Mouse (Mus musculus) liver, postnatal 0 days (tissue): ENCODE data around the gene Tsc2. TPM values are rescaled to one million over a fixed set of nuclear protein-coding genes. Genes with fewer than 3 reads are reported as not detected.

Experiments
- ATAC-seq: fragments of 200-750 bp; cut with Nextera tagmentation; 2 replicates; pipeline ENCODE4 v1.8.0; 2017; ENCODE audit warnings: mild to moderate bottlenecking, moderate library complexity
- DNase-seq: peaks from one replicate; pipeline ENCODE4 v3.0.0-alpha.2; 2016
- H3K27ac ChIP-seq: fragments of 300-500 bp; sonication (generic); 2 replicates; pipeline ENCODE4 v1.5.1; 2014; ENCODE audit warnings: antibody characterized with exemption, moderate library complexity, mild to moderate bottlenecking, low read depth
- H3K27me3 ChIP-seq: fragments of 300-500 bp; sonication (generic); 2 replicates; pipeline ENCODE4 v1.6.1; 2014; ENCODE audit warnings: low read length, control low read depth, mixed read lengths; ENCODE audit not compliant: insufficient read depth
- H3K36me3 ChIP-seq: fragments of 300-500 bp; sonication (generic); replicated peaks from 2 replicates; pipeline ENCODE4 v1.6.1; 2014; ENCODE audit warnings: mild to moderate bottlenecking, control low read depth, low read length, moderate library complexity, mixed read lengths; ENCODE audit not compliant: insufficient read depth
- H3K4me1 ChIP-seq: fragments of 300-500 bp; sonication (generic); 2 replicates; pipeline ENCODE4 v1.6.1; 2014; ENCODE audit warnings: antibody characterized with exemption, mild to moderate bottlenecking, control low read depth; ENCODE audit not compliant: insufficient read depth
- H3K4me2 ChIP-seq: fragments of 300-500 bp; sonication (generic); 2 replicates; pipeline ENCODE4 v1.6.1; 2014; ENCODE audit warnings: low read depth, mild to moderate bottlenecking, low read length, moderate library complexity, mixed read lengths
- H3K4me3 ChIP-seq: fragments of 300-500 bp; sonication (generic); 2 replicates; pipeline ENCODE4 v1.5.1; 2014; ENCODE audit warnings: low read depth, low read length
- H3K9ac ChIP-seq: fragments of 300-500 bp; sonication (generic); replicated peaks from 2 replicates; pipeline ENCODE4 v1.6.1; 2014; ENCODE audit warnings: mild to moderate bottlenecking, moderate library complexity
- H3K9me3 ChIP-seq: fragments of 300-500 bp; sonication (generic); 2 replicates; pipeline ENCODE4 v1.6.1; 2016; ENCODE audit warnings: mild to moderate bottlenecking, control low read depth, low read length, mixed read lengths
- CTCF ChIP-seq: sonication (generic); IDR thresholded peaks from 2 replicates; pipeline ENCODE4 v1.5.1; 2016; ENCODE audit warnings: antibody characterized with exemption, low read depth
- EP300 ChIP-seq: IDR thresholded peaks from 2 replicates; pipeline ENCODE4 v1.6.1; 2016; ENCODE audit warnings: antibody characterized with exemption, low read depth, mild to moderate bottlenecking
- WGBS: fragments of 180-500 bp; shearing (Covaris S2); extraction: QIAGEN DNeasy Blood & Tissue Kit; methylation state at CpG from one replicate; pipeline ENCODE4 v1.1.7; 2014; ENCODE audit not compliant: insufficient replicate concordance; 5-methylcytosine and 5-hydroxymethylcytosine counted together
- polyA plus RNA-seq: library from polyadenylated mRNA; unstranded; fragments of >200 nt; fragmentation: Nextera tagmentation; extraction: Ambion mirVana; gene quantifications from 2 replicates; pipeline ENCODE4 v1.2.1, GENCODE M21; 2015

The Tsc2 gene
- polyA plus RNA-seq, 1 experiment from 2014 or later, result 11.3 TPM

GRCm38 (mm10) chr17:24608874-24609273 is 23.6 kb downstream of the Tsc2 start:
- Histone ChIP-seq H3K27me3 (no peaks in the 10 kb centered on the region), H3K4me2 (0 out of 2 replicates have a peak overlapping the region, but pooled peaks have one; percentile 44), H3K27ac (peak overlapping the region; percentile 80), H3K4me1 (peaks cover 14% of the 10 kb centered on the region), H3K9ac (peak overlapping the region; percentile 7; the same call in 1 of the 2 replicates), H3K4me3 (no peak overlapping the region), H3K9me3 (no peaks in the 10 kb centered on the region), H3K36me3 (peaks cover 38% of the 10 kb centered on the region)
- DNase-seq (peak; percentile 65), ATAC-seq (peak; percentile 91)
- TF ChIP-seq CTCF (no peak), EP300 (peak; percentile 69; the same call in 1 of the 2 replicates)
- WGBS, result 51% methylated on average over 8 of the region's 8 CpGs

DNA sequence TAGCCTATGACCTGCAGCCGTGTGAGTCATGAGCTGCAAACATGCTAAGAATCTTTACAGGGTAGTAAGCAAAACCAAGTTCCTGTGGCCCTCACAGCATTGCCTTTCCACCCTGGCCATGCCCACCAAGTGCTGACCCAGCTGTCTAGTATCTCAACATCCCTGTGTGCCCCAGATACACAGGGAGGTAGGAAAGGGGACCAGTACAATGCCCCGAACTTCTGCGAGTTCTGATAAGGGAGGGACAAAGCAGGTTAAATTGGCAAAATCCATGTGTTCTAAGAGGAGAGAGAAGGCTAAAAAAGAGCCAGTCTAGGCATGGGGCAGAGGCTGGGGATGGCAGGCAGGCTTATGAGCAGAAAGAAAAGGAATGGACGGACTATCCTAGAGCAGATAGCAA is 24.1 kb downstream of the Tsc2 start:
- Histone ChIP-seq H3K36me3 (peaks cover 33% of the 10 kb centered on the region), H3K4me2 (peak overlapping the region; percentile 44), H3K9me3 (no peaks in the 10 kb centered on the region), H3K27ac (peak overlapping the region; percentile 80), H3K4me1 (peaks cover 14% of the 10 kb centered on the region), H3K27me3 (no peaks in the 10 kb centered on the region), H3K9ac (peak overlapping the region; percentile 7; the same call in 1 of the 2 replicates), H3K4me3 (no peak overlapping the region)
- WGBS, result 60% methylated on average over 4 of the region's 4 CpGs
- DNase-seq (no peak), ATAC-seq (peak; percentile 65)
- TF ChIP-seq EP300, result peak; percentile 62
- no peak for TF ChIP-seq CTCF

DNA sequence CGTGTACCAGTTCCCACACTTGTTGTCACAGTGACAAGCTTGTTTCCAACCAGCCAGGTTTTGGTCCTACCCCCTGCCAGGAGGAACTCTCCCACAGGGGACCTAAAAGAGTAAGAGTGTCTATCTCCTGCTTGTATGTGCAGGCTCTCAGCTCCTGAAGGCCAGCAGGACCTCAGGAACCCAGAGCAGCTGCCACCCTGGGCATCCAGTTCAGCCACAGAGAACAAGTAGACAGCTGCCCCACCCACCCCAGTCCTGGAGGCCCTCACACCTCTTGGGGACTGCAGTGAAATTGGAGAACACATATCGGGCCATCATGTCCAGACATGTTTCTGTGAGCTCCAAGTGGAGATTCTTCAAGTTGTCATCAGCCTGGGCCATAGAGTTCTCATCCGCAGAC is 27.9 kb downstream of the Tsc2 start:
- peaks cover 44% of the 10 kb centered on the region for H3K36me3 ChIP-seq
- no peak for ATAC-seq
- no peaks in the 10 kb centered on the region for H3K9me3 ChIP-seq
- H3K9ac ChIP-seq, result no peak overlapping the region
- H3K27ac ChIP-seq, result no peak overlapping the region
- DNase-seq, result no peak
- H3K4me3 ChIP-seq, result no peak overlapping the region
- WGBS, result 85% methylated on average over 3 of the region's 3 CpGs
- TF ChIP-seq CTCF (no peak), EP300 (no peak)
- H3K4me1 ChIP-seq, result peaks cover 3% of the 10 kb centered on the region
- H3K27me3 ChIP-seq, result no peaks in the 10 kb centered on the region
- no peak overlapping the region for H3K4me2 ChIP-seq

DNA sequence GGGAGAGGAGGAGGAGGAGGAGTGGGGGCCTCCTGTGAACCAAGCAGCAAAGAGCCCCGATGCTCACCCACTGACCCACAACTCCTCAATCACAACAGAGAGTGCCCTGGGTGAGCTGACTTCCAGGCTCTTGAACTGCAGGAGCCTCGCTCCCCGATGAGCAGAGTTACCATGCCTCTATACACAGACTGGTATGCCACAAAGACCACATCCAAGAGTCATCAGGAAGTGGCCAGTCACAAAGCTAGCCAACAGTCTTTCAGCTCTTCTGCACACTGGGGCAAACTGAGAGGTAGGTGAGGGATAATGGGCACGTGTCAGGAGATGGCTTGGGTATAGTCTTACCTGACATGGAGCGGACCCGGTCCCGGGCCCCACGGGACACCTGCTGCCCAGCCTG is 28.5 kb downstream of the Tsc2 start:
- peaks cover 3% of the 10 kb centered on the region for H3K4me1 ChIP-seq
- no peak for TF ChIP-seq EP300
- no peak for TF ChIP-seq CTCF
- no peak overlapping the region for H3K9ac ChIP-seq
- H3K4me2 ChIP-seq, result no peak overlapping the region
- no peak overlapping the region for H3K27ac ChIP-seq
- H3K9me3 ChIP-seq, result no peaks in the 10 kb centered on the region
- ATAC-seq (no peak), DNase-seq (no peak)
- no peak overlapping the region for H3K4me3 ChIP-seq
- H3K36me3 ChIP-seq, result peaks cover 48% of the 10 kb centered on the region
- WGBS, result 75% methylated on average over 8 of the region's 8 CpGs
- H3K27me3 ChIP-seq, result no peaks in the 10 kb centered on the region

- TF ChIP-seq EP300 (no peak), CTCF (no peak)
- Histone ChIP-seq H3K36me3 (peaks cover 56% of the 10 kb centered on the region), H3K27me3 (no peaks in the 10 kb centered on the region)
Observed at GRCm38 (mm10) chr17:24600502-24600901, 31.9 kb downstream of the Tsc2 start.

DNA sequence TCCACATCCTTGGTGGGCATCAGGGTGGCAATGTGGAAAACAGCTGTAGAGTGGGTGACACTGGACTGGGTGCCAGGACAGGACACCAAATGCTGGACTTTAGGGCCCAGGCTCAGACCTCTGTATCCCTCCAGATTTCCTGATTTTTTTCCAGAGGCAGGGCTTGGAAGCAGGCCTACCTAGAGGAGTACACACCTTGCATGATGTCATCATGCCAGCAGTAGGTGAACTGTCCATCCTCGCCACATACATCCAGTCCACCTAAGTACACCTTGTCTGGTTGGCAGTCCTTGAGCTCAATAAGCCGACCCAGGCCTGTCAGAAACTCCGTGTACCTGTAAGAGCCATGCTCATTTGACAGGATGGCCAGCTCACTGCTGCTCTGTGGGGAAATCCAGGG is 34.4 kb downstream of the Tsc2 start:
- ATAC-seq (no peak), DNase-seq (no peak)
- Histone ChIP-seq H3K27ac (no peak overlapping the region), H3K4me3 (no peak overlapping the region), H3K9ac (no peak overlapping the region), H3K36me3 (peaks cover 56% of the 10 kb centered on the region), H3K4me1 (no peaks in the 10 kb centered on the region), H3K4me2 (no peak overlapping the region), H3K9me3 (no peaks in the 10 kb centered on the region), H3K27me3 (no peaks in the 10 kb centered on the region)
- TF ChIP-seq EP300 (no peak), CTCF (no peak)
- WGBS, result 86% methylated on average over 3 of the region's 3 CpGs

More at GRCm38 (mm10) chr17:24600502-24600901, 31.9 kb downstream of the Tsc2 start:
- ATAC-seq (no peak), DNase-seq (no peak)
- no peak overlapping the region for H3K4me3 ChIP-seq
- H3K27ac ChIP-seq, result no peak overlapping the region
- no peaks in the 10 kb centered on the region for H3K9me3 ChIP-seq
- 85% methylated on average over 4 of the region's 4 CpGs for WGBS
- no peak overlapping the region for H3K9ac ChIP-seq
- H3K4me2 ChIP-seq, result no peak overlapping the region
- H3K4me1 ChIP-seq, result no peaks in the 10 kb centered on the region
